Mouse (Mus musculus) embryonic facial prominence, embryonic 15.5 days (tissue): Measurements from ENCODE around the gene Zfp334. TPM values are rescaled to one million over a fixed set of nuclear protein-coding genes. Genes with fewer than 3 reads are reported as not detected.
A peak's percentile ranks its signal among the peaks of the same experiment; 100 is the strongest.

Source experiments
- ATAC-seq: fragments of 200-750 bp; cut with Nextera tagmentation; 2 replicates; pipeline ENCODE4 v1.8.0; 2017; ENCODE audit warnings: low read depth, moderate TSS enrichment; ENCODE audit not compliant: insufficient number of reproducible peaks, low FRiP score, low TSS enrichment
- H3K27ac ChIP-seq: fragments of 300-500 bp; sonication (generic); replicated peaks from 2 replicates; pipeline ENCODE4 v1.5.1; 2015; ENCODE audit warnings: mild to moderate bottlenecking, inconsistent platforms
- H3K27me3 ChIP-seq: fragments of 300-500 bp; sonication (generic); 2 replicates; pipeline ENCODE4 v1.6.1; 2015; ENCODE audit warnings: inconsistent platforms
- H3K36me3 ChIP-seq: fragments of 300-500 bp; sonication (generic); 2 replicates; pipeline ENCODE4 v1.6.1; 2015; ENCODE audit warnings: mild to moderate bottlenecking, inconsistent platforms
- H3K4me1 ChIP-seq: fragments of 300-500 bp; sonication (generic); 2 replicates; pipeline ENCODE4 v1.6.1; 2015; ENCODE audit warnings: inconsistent platforms
- H3K4me2 ChIP-seq: fragments of 300-500 bp; sonication (generic); replicated peaks from 2 replicates; pipeline ENCODE4 v1.6.1; 2015; ENCODE audit warnings: mild to moderate bottlenecking, inconsistent platforms
- H3K4me3 ChIP-seq: fragments of 300-500 bp; sonication (generic); replicated peaks from 2 replicates; pipeline ENCODE4 v1.5.1; 2015; ENCODE audit warnings: mild to moderate bottlenecking, inconsistent platforms
- H3K9ac ChIP-seq: fragments of 300-500 bp; sonication (generic); 2 replicates; pipeline ENCODE4 v1.6.1; 2015; ENCODE audit warnings: inconsistent platforms
- H3K9me3 ChIP-seq: fragments of 300-500 bp; sonication (generic); replicated peaks from 2 replicates; pipeline ENCODE4 v1.6.1; 2016; ENCODE audit warnings: inconsistent platforms
- WGBS: fragments of 180-500 bp; shearing (Covaris S2); methylation state at CpG from one replicate; pipeline ENCODE4 v1.1.7; 2015; 5-methylcytosine and 5-hydroxymethylcytosine counted together
- polyA plus RNA-seq: library from polyadenylated mRNA; unstranded; fragments of >200 nt; fragmentation: Nextera tagmentation; extraction: Ambion mirVana; gene quantifications from 2 replicates; pipeline ENCODE4 v1.2.1, GENCODE M21; 2015

The Zfp334 gene
- 6.8 and 7.0 TPM in 2 replicates for polyA plus RNA-seq

- peak within 1 kb of the TSS; percentile 79 for H3K9ac ChIP-seq
- peak; percentile 89 for ATAC-seq
- no peaks in the 10 kb centered on the region for H3K9me3 ChIP-seq
- peak within 1 kb of the TSS; percentile 80 for H3K4me3 ChIP-seq
- H3K36me3 ChIP-seq = peaks cover 38% of the 10 kb centered on the region
- H3K27me3 ChIP-seq = no peaks in the 10 kb centered on the region
- peak within 1 kb of the TSS; percentile 68 for H3K4me2 ChIP-seq
- WGBS = under 1% methylated on average over 40 of the region's 40 CpGs
- peak within 1 kb of the TSS; percentile 87 for H3K27ac ChIP-seq
- H3K4me1 ChIP-seq = peaks cover 13% of the 10 kb centered on the region
Measured at GRCm38 (mm10) chr2:165387844-165388495, at the start of gene Zfp334. TSS of gene Zfp334 (minus strand) at chr2:165388259.

GRCm38 (mm10) chr2:165428694-165429093, 40.6 kb upstream of the Zfp334 start:
- no peaks in the 10 kb centered on the region for H3K9me3 ChIP-seq
- H3K27ac ChIP-seq = no peak overlapping the region
- no peak overlapping the region for H3K9ac ChIP-seq
- H3K27me3 ChIP-seq = no peaks in the 10 kb centered on the region
- no peak overlapping the region for H3K4me3 ChIP-seq
- no peak overlapping the region for H3K4me2 ChIP-seq
- WGBS = 39% methylated on average over 7 of the region's 7 CpGs
- no peak for ATAC-seq
- H3K36me3 ChIP-seq = no peaks in the 10 kb centered on the region
- no peaks in the 10 kb centered on the region for H3K4me1 ChIP-seq

- Histone ChIP-seq H3K4me3 (no peak overlapping the region), H3K4me1 (peaks cover 31% of the 10 kb centered on the region), H3K9ac (no peak overlapping the region), H3K9me3 (no peaks in the 10 kb centered on the region), H3K36me3 (no peaks in the 10 kb centered on the region), H3K4me2 (no peak overlapping the region), H3K27ac (no peak overlapping the region), H3K27me3 (no peaks in the 10 kb centered on the region)
- 81% methylated on average over 2 of the region's 2 CpGs for WGBS
- no peak for ATAC-seq
Measured at GRCm38 (mm10) chr2:165420195-165420594, 32.1 kb upstream of the Zfp334 start.

GRCm38 (mm10) chr2:165419670-165420111, 31.6 kb upstream of the Zfp334 start:
- no peak overlapping the region for H3K9ac ChIP-seq
- H3K27ac ChIP-seq = no peak overlapping the region
- WGBS = 52% methylated on average over 4 of the region's 4 CpGs
- H3K27me3 ChIP-seq = no peaks in the 10 kb centered on the region
- H3K4me1 ChIP-seq = peaks cover 31% of the 10 kb centered on the region
- ATAC-seq = no peak
- H3K4me3 ChIP-seq = no peak overlapping the region
- no peaks in the 10 kb centered on the region for H3K9me3 ChIP-seq
- H3K4me2 ChIP-seq = no peak overlapping the region
- H3K36me3 ChIP-seq = no peaks in the 10 kb centered on the region

- Histone ChIP-seq H3K36me3 (no peaks in the 10 kb centered on the region), H3K9ac (no peak overlapping the region), H3K4me3 (no peak overlapping the region), H3K9me3 (no peaks in the 10 kb centered on the region), H3K27me3 (no peaks in the 10 kb centered on the region), H3K4me1 (peaks cover 40% of the 10 kb centered on the region), H3K27ac (no peak overlapping the region), H3K4me2 (no peak overlapping the region)
- ATAC-seq = no peak
- 75% methylated on average over 2 of the region's 2 CpGs for WGBS
Measured at GRCm38 (mm10) chr2:165418577-165418976, 30.5 kb upstream of the Zfp334 start.

GRCm38 (mm10) chr2:165417291-165417690, 29.2 kb upstream of the Zfp334 start:
- no peak overlapping the region for H3K9ac ChIP-seq
- H3K4me1 ChIP-seq = peaks cover 40% of the 10 kb centered on the region
- 0 out of 2 replicates have a peak, but pooled peaks have one; percentile 31 for ATAC-seq
- H3K36me3 ChIP-seq = no peaks in the 10 kb centered on the region
- H3K4me3 ChIP-seq = no peak overlapping the region
- H3K27ac ChIP-seq = no peak overlapping the region
- no peaks in the 10 kb centered on the region for H3K27me3 ChIP-seq
- H3K4me2 ChIP-seq = no peak overlapping the region
- H3K9me3 ChIP-seq = no peaks in the 10 kb centered on the region
- 62% methylated on average over 7 of the region's 7 CpGs for WGBS

- H3K36me3 ChIP-seq = no peaks in the 10 kb centered on the region
- ATAC-seq = no peak
- H3K9me3 ChIP-seq = no peaks in the 10 kb centered on the region
- H3K4me2 ChIP-seq = no peak overlapping the region
- H3K9ac ChIP-seq = no peak overlapping the region
- 22% methylated on average over 6 of the region's 6 CpGs for WGBS
- H3K4me3 ChIP-seq = no peak overlapping the region
- H3K27me3 ChIP-seq = no peaks in the 10 kb centered on the region
- no peak overlapping the region for H3K27ac ChIP-seq
- peaks cover 40% of the 10 kb centered on the region for H3K4me1 ChIP-seq
Measured at GRCm38 (mm10) chr2:165415795-165416194, 27.7 kb upstream of the Zfp334 start.

- WGBS = 17% methylated on average over 11 of the region's 11 CpGs
- no peak overlapping the region for H3K4me3 ChIP-seq
- peaks cover 40% of the 10 kb centered on the region for H3K4me1 ChIP-seq
- no peaks in the 10 kb centered on the region for H3K27me3 ChIP-seq
- no peak for ATAC-seq
- no peaks in the 10 kb centered on the region for H3K36me3 ChIP-seq
- no peak overlapping the region for H3K4me2 ChIP-seq
- no peak overlapping the region for H3K9ac ChIP-seq
- H3K9me3 ChIP-seq = no peaks in the 10 kb centered on the region
- no peak overlapping the region for H3K27ac ChIP-seq
Measured at GRCm38 (mm10) chr2:165415141-165415721, 27.2 kb upstream of the Zfp334 start.

- Histone ChIP-seq H3K36me3 (no peaks in the 10 kb centered on the region), H3K27ac (no peak overlapping the region), H3K27me3 (no peaks in the 10 kb centered on the region), H3K9me3 (no peaks in the 10 kb centered on the region), H3K4me3 (no peak overlapping the region), H3K4me2 (no peak overlapping the region), H3K9ac (no peak overlapping the region), H3K4me1 (peaks cover 33% of the 10 kb centered on the region)
- no peak for ATAC-seq
- WGBS = 45% methylated on average over 5 of the region's 5 CpGs
Measured at GRCm38 (mm10) chr2:165414321-165414720, 26.3 kb upstream of the Zfp334 start.

GRCm38 (mm10) chr2:165413884-165414283, 25.8 kb upstream of the Zfp334 start:
- Histone ChIP-seq H3K36me3 (no peaks in the 10 kb centered on the region), H3K9me3 (no peaks in the 10 kb centered on the region), H3K27me3 (no peaks in the 10 kb centered on the region), H3K4me2 (no peak overlapping the region), H3K9ac (no peak overlapping the region), H3K4me1 (peaks cover 32% of the 10 kb centered on the region), H3K27ac (no peak overlapping the region), H3K4me3 (no peak overlapping the region)
- no peak for ATAC-seq
- WGBS = 37% methylated on average over 3 of the region's 3 CpGs

- Histone ChIP-seq H3K4me1 (no peaks in the 10 kb centered on the region), H3K9me3 (no peaks in the 10 kb centered on the region), H3K4me3 (no peak overlapping the region), H3K27ac (no peak overlapping the region), H3K36me3 (no peaks in the 10 kb centered on the region), H3K9ac (no peak overlapping the region), H3K27me3 (no peaks in the 10 kb centered on the region), H3K4me2 (no peak overlapping the region)
- WGBS = 31% methylated on average over 10 of the region's 10 CpGs
- ATAC-seq = no peak
Measured at GRCm38 (mm10) chr2:165407700-165408301, 19.7 kb upstream of the Zfp334 start.
